ENCODE assay signal across 12 mouse cellular contexts in genomic region chr12:16734009-16734408, GRCm38 (mm10).
A peak's percentile ranks its signal among the peaks of the same experiment; 100 is the strongest.
DNase-seq lines count a peak whose midpoint lies in the region; ATAC-seq and TF ChIP-seq lines count a peak whose summit lies in the region.
"Had no signal": no experiment of that assay in that cellular context is flagged by ENCODE, and none has a peak within 500 bp of the region (broad histone marks: within the 10 kb centered on the region; RNA-seq: fewer than 3 reads in every experiment).

No protein-coding gene starts in this region.

- no peaks in the 10 kb centered on the region for H3K36me3 ChIP-seq in kidney, embryonic 16.5 days (ENCODE audit: insufficient read depth, low read length)
- no peaks in the 10 kb centered on the region for H3K36me3 ChIP-seq in MEL (ENCODE audit: control insufficient read depth in 1 of 2, insufficient read depth in 2 of 2, low read length in 2 of 2)
- H3K36me3 ChIP-seq: embryonic facial prominence, embryonic 13.5 days; heart, embryonic 10.5 days had no signal

- H3K4me3 ChIP-seq in kidney, embryonic 16.5 days (ENCODE audit: low read length) = no peak overlapping the region
- H3K4me3 ChIP-seq in MEL (ENCODE audit: control insufficient read depth in 1 of 2, insufficient read depth in 1 of 2, low read depth in 2 of 2, low read length in 2 of 2) = no peak overlapping the region
- H3K4me3 ChIP-seq: embryonic facial prominence, embryonic 13.5 days; heart, embryonic 10.5 days had no signal

- WGBS in kidney, embryonic 16.5 days = 30% methylated on average over 8 of the region's 8 CpGs

- peak; percentile 62 for ATAC-seq in kidney, embryonic 16.5 days (ENCODE audit: low FRiP score, low TSS enrichment)
- ATAC-seq: Patski had no signal

- no peak overlapping the region for H3K4me2 ChIP-seq in kidney, embryonic 16.5 days (replicated peaks; ENCODE audit: low read depth, low read length)
- H3K4me2 ChIP-seq: embryonic facial prominence, embryonic 13.5 days had no signal

- no peaks in the 10 kb centered on the region for H3K27me3 ChIP-seq in kidney, embryonic 16.5 days (ENCODE audit: insufficient read depth, low read length)
- H3K27me3 ChIP-seq in MEL (ENCODE audit: control insufficient read depth in 1 of 2, insufficient read depth in 2 of 2, low read length in 2 of 2) = peaks cover 0 to 4% of the 10 kb centered on the region in 2 experiments; a peak in 2 of 4 replicates
- H3K27me3 ChIP-seq: embryonic facial prominence, embryonic 13.5 days had no signal

- no peak for TF ChIP-seq POLR2A in MEL (IDR thresholded peaks at IDR 0.05; ENCODE audit: control insufficient read depth in 1 of 2, insufficient read depth in 1 of 2, low read depth in 1 of 2, low read length in 2 of 2, poor library complexity in 1 of 2)

- TF ChIP-seq EP300 in MEL (IDR thresholded peaks at IDR 0.05; ENCODE audit: low read depth in 1 of 2, low read length in 2 of 2) = no peak

- H3K79me2 ChIP-seq in MEL (ENCODE audit: control insufficient read depth, insufficient read depth, low read length, poor library complexity) = no peaks in the 10 kb centered on the region

- no peak overlapping the region for H3K9ac ChIP-seq in kidney, embryonic 16.5 days (replicated peaks; ENCODE audit: low read length)
- no peak overlapping the region for H3K9ac ChIP-seq in MEL (ENCODE audit: control insufficient read depth, low read depth, low read length, poor library complexity, severe bottlenecking)
- H3K9ac ChIP-seq: embryonic facial prominence, embryonic 13.5 days had no signal

- no peak for TF ChIP-seq RAD21 in MEL (IDR thresholded peaks at IDR 0.05; ENCODE audit: low read depth, low read length)

- no peak overlapping the region for H3K27ac ChIP-seq in kidney, embryonic 16.5 days (ENCODE audit: low read length)
- no peak overlapping the region for H3K27ac ChIP-seq in MEL (ENCODE audit: control insufficient read depth, low read depth, low read length)
- H3K27ac ChIP-seq: embryonic facial prominence, embryonic 13.5 days; heart, embryonic 10.5 days had no signal

- H3K4me1 ChIP-seq in kidney, embryonic 16.5 days (ENCODE audit: insufficient read depth, low read length) = peaks cover 22% of the 10 kb centered on the region
- no peaks in the 10 kb centered on the region for H3K4me1 ChIP-seq in MEL (ENCODE audit: control insufficient read depth in 1 of 2, insufficient read depth in 2 of 2, low read length in 2 of 2)

- TF ChIP-seq CTCF in MEL (IDR thresholded peaks at IDR 0.05 in 2 of 3, conservative IDR thresholded peaks at IDR 0.05 in 1 of 3; ENCODE audit: control insufficient read depth in 1 of 3, insufficient read depth in 1 of 3, low read depth in 2 of 3, low read length in 3 of 3, poor library complexity in 1 of 3, severe bottlenecking in 1 of 3) = no peak

- DNase-seq in kidney, postnatal 10 days = no peak
- no peak for DNase-seq in MEL (ENCODE audit: low read depth, low spot score)
- peak; percentile 62 for DNase-seq in adrenal gland, postnatal 25 days
- peak; percentile 69 for DNase-seq in mesoderm, embryonic 11.5 days (ENCODE audit: low read depth, low spot score)
- no peak for DNase-seq in cerebellum, postnatal 14 days
- no peak for DNase-seq in layer of hippocampus, postnatal 36 days
- DNase-seq: right cerebral cortex, postnatal 25 days; thymus, adult 2 months had no signal

- H3K9me3 ChIP-seq in kidney, embryonic 16.5 days (ENCODE audit: low read length) = no peaks in the 10 kb centered on the region
- H3K9me3 ChIP-seq in MEL (replicated peaks; ENCODE audit: insufficient read depth, low read length) = no peaks in the 10 kb centered on the region
- H3K9me3 ChIP-seq: embryonic facial prominence, embryonic 13.5 days; heart, embryonic 10.5 days had no signal

TF ChIP-seq in MEL, 35 proteins besides CTCF, POLR2A, EP300 and RAD21:
- TF ChIP-seq RCOR1 (IDR thresholded peaks at IDR 0.05; ENCODE audit: low read depth, low read length) (no peak), USF1 (IDR thresholded peaks at IDR 0.05; ENCODE audit: low read depth, low read length) (peak; percentile 65)

Comparison
In these comparisons a context has a peak if more than half of its experiments do, and no peak if none do; other contexts are left out.
1. DNase-seq: peak in adrenal gland, postnatal 25 days (single experiment) and mesoderm, embryonic 11.5 days (single experiment); none in kidney, postnatal 10 days (single experiment), MEL (single experiment), cerebellum, postnatal 14 days (0 of 2) and layer of hippocampus, postnatal 36 days (0 of 2).